Mouse (Mus musculus) frontal cortex, adult (tissue): ENCODE data around the gene Rtn4r.
"Not testable (repeated sequence)": the region's sequence is repeated elsewhere in the genome, so short reads cannot be mapped to it uniquely, and the experiment has no call there.

Experiments used
- ATAC-seq: cut with Nextera tagmentation; 2 replicates; pipeline ENCODE4 v1.9.2; 2017; ENCODE audit warnings: mild to moderate bottlenecking, moderate library complexity, mixed read lengths; ENCODE audit not compliant: low TSS enrichment

Rtn4r gene

DNA sequence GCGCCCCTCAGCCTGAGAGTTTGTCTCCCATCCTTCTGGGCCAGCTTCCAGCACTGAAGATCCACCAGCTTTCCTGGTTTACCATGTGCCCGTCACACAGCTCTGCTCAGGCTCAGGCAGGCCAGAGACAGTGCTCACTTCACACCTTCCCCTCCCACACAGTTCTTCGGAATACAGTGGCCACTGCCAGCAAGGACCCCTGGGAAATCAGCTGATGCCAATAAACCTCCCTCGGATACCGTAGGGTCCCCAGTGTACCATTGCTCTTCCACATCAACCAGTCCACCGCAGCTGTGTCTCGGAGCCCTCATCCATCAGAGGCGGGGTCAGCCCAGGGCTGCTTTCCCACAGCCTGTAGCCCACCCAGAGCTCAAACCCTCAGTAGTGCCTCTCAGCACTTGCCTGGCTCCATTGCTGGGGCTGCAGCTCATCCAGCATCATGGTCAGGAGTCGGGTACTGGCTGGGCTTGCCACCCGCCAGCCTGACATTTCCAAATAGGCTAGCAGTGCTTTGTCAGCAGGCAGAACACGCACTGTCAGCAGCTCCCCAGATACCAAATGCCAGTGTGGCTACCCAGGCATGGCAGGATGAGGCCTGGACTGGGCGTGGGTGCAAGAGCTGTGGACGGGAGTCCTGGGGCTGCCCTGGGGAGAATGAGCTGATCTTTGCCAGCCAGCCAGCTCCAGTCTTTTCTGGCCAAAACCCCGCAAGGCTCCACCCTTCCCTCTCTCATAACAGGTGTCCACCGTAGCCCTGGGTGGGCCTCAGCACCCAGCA is 67.0 kb downstream of the Rtn4r start:
- peak; percentile 24; the same call in 1 of the 2 replicates for ATAC-seq

DNA sequence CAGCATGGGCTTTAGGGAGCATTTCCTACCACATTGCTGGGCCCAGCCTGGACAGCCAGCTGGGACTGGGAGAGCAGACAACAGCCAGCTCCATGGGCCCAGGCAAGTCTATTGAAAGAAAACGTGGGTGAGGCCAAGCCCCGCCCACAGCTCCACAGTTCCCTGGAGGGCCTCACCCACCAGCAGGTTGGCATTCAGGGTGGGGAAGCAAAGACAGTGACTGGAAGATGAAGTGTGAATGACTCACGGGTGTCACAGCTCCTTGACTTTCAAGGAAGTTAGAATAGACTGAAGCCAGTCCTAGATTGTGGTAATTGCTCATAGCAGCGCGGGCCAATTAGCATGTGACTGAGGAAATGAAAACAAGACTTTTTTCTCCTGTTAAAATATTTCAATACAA is 67.6 kb downstream of the Rtn4r start:
- peak; percentile 69 for ATAC-seq

DNA sequence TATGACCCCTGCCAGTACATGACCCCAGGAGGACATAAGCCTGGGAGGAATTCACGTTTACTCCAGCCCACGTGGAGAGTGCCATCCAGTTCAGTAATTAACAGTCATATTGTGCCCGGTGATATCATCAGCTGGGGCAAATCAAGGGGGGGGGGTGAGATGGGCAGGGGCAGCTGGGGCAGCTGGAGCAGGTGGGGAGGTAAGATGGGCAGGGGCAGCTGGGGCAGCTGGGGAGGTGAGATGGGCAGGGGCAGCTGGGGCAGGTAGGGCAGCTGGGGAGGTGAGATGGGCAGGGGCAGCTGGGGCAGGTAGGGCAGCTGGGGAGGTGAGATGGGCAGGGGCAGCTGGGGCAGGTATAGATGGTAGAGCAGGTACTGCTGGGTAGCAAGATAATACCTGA is 68.1 kb downstream of the Rtn4r start:
- not testable (repeated sequence) for ATAC-seq

DNA sequence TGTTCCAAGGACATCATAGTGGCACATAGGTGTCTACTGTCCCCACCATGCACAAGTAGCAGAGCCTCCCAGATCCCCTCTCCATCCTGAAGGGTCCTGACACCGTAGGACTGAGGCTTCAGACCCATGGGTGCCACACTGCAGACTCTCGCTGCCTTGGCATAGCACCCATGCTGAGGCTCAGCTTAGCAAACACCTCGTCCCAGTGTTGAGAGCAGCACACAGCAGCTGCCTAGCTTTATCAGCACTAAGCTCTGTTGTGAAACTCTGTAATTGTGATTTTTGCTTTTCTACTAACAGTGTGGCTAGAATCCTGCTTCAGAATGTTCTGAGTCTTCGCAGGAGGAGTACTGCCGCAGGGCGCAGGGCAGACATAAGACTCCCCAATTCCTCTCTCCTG is 70.4 kb downstream of the Rtn4r start:
- ATAC-seq, result peak; percentile 45

DNA sequence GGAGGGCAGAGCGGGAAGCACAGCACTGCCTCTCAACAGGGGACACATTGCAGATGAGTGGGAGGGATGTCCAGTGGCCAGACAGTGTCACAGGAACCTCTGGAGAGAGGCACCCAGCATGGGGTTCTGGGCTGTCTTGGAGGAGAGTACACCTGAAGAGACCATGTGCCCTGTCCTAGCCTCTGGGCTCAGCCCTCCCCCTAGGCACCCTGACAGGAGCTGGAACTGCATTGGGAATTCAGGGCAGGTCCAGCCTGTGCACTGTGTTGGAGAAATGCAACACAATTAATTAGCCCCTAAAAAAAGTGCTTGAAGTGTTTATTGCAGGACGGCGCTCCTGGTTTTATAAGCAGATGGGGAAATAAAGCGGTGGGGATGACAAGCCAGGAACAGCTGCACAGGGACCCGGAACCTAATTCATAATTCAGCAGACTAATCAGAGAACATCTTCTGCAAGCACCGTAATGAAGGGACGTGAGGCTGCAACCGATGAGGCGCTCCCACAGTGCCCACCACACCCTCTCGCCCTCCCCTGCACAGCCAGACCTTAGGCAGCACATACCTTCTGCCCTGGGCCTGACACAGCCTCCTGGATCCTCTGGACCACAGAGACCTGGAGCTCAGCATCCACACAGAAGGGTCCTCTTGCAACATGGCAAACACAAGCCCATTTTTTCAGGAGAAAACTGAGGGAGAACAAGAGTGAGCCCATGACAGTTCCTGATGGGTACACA is 71.1 kb downstream of the Rtn4r start:
- no peak for ATAC-seq

DNA sequence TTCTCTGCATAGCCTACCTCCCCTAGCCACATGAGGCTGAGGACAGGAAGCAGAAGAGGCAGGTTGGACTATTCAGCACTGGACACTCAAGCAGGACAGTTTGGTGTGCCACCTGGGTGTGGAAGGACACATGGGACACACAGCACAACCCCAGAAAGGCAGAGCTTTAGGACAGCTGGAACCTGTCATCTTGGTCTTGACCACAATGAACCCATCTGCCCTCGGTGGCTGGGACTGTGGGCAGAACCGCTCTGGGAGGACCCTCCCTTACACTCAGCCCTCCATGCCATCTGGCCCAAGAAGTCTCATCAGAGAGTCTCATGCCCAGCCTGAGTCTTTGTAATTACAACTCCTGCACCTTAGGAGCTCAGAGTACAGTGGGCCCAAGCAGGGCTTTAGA is 72.6 kb downstream of the Rtn4r start:
- no peak for ATAC-seq

DNA sequence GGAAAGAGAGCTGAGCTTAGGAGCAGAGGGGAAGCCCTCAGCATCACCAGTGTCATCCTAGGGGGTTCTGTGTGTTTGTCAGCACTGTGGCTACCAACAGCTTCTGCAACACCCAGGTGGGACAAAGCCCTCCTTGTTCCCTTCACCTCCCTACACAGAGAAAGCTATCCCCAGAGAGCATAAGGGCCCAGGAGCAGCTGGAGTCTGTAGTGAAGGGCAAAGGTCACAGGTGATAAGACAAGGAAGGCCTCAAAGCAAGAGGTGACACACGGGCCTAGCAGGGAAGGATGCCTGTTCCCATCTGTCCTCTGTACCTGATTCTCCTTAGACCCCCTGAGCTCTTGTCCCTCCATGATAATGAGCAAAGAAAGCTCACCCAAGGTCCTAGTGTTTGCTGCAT is 74.2 kb downstream of the Rtn4r start:
- no peak for ATAC-seq
